Mouse (Mus musculus) erythroblast, embryonic 14.5 days (primary cell): ENCODE results near the gene Actrt2.

Experiments
- GATA1 ChIP-seq: IDR thresholded peaks from 2 replicates; pipeline ENCODE4 v1.6.1; 2012; ENCODE audit warnings: low read length, inconsistent platforms, mixed read lengths
- TAL1 ChIP-seq: IDR thresholded peaks from 3 replicates; pipeline ENCODE4 v1.6.1; 2012; ENCODE audit warnings: low read length, inconsistent platforms, mixed read lengths

DNA sequence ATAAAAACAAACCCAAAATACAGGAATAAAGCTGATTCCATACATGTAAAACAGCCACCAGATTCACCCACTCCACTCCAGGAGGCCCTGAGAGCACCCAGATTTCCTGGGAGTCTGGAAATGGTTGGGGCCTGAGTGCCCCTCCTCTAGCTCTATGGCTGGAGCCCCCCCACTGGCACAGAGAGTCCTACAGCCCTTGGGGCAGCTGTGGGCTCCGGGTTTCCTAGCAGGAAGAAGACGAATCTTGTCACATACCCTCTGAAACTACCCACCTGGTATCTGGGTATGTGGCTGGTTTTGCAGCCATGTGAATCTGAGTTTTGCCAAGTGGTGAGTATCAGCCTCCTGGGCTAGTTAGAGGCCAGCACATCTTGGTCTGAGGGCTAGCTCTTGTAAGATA is 41.1 kb upstream of the Actrt2 start:
- TF ChIP-seq GATA1 (no peak), TAL1 (no peak)
